Mouse (Mus musculus) limb, embryonic 14.5 days (tissue): ENCODE results near the gene Apba3. TPM values are rescaled to one million over a fixed set of nuclear protein-coding genes. Genes with fewer than 3 reads are reported as not detected.

ENCODE experiments used
- ATAC-seq: fragments of 200-750 bp; cut with Nextera tagmentation; 2 replicates; pipeline ENCODE4 v1.8.0; 2017; ENCODE audit warnings: low read depth, moderate number of reproducible peaks, moderate TSS enrichment; ENCODE audit not compliant: low FRiP score
- DNase-seq: peaks from one replicate; pipeline ENCODE4 v3.0.0-alpha.2; 2015; ENCODE audit warnings: low spot score
- H3K27ac ChIP-seq: fragments of 300-500 bp; sonication (generic); replicated peaks from 2 replicates; pipeline ENCODE4 v1.5.1; 2014; ENCODE audit warnings: low read depth, mild to moderate bottlenecking, low read length, moderate library complexity, mixed read lengths
- H3K27me3 ChIP-seq: fragments of 300-500 bp; sonication (generic); 2 replicates; pipeline ENCODE4 v1.6.1; 2014; ENCODE audit warnings: low read length, mixed read lengths; ENCODE audit not compliant: control insufficient read depth, insufficient read depth
- H3K36me3 ChIP-seq: fragments of 300-500 bp; sonication (generic); 2 replicates; pipeline ENCODE4 v1.6.1; 2014; ENCODE audit warnings: mild to moderate bottlenecking, low read length, moderate library complexity, mixed read lengths; ENCODE audit not compliant: control insufficient read depth, insufficient read depth
- H3K4me1 ChIP-seq: fragments of 300-500 bp; sonication (generic); 2 replicates; pipeline ENCODE4 v1.6.1; 2014; ENCODE audit warnings: antibody characterized with exemption, low read length, mixed read lengths; ENCODE audit not compliant: control insufficient read depth, insufficient read depth
- H3K4me2 ChIP-seq: fragments of 300-500 bp; sonication (generic); replicated peaks from 2 replicates; pipeline ENCODE4 v1.6.1; 2014; ENCODE audit warnings: low read depth, mild to moderate bottlenecking, low read length, moderate library complexity; ENCODE audit not compliant: severe bottlenecking
- H3K4me3 ChIP-seq: fragments of 300-500 bp; sonication (generic); replicated peaks from 2 replicates; pipeline ENCODE4 v1.5.1; 2014; ENCODE audit warnings: low read length
- H3K9ac ChIP-seq: fragments of 300-500 bp; sonication (generic); 2 replicates; pipeline ENCODE4 v1.6.1; 2014; ENCODE audit warnings: mild to moderate bottlenecking, low read depth, low read length, moderate library complexity; ENCODE audit not compliant: severe bottlenecking
- H3K9me3 ChIP-seq: fragments of 300-500 bp; sonication (generic); 2 replicates; pipeline ENCODE4 v1.6.1; 2016; ENCODE audit warnings: low read length; ENCODE audit not compliant: control insufficient read depth
- POLR2A ChIP-seq: fragments of 200-500 bp; IDR thresholded peaks from 2 replicates; pipeline ENCODE4 v1.8.0; 2012; ENCODE audit warnings: inconsistent platforms, mild to moderate bottlenecking, moderate library complexity, borderline replicate concordance; ENCODE audit not compliant: insufficient read depth, insufficient read length; ENCODE audit errors: extremely low read depth
- WGBS: fragments of 180-500 bp; shearing (Covaris S2); extraction: QIAGEN DNeasy Blood & Tissue Kit; methylation state at CpG from one replicate; pipeline ENCODE4 v1.1.7; 2014; 5-methylcytosine and 5-hydroxymethylcytosine counted together
- polyA plus RNA-seq, 2 experiments: library from polyadenylated mRNA; depleted of rRNA in 1 of 2; stranded (reverse) in 1 of 2; unstranded in 1 of 2; fragments of >200 nt; fragmentation: Nextera tagmentation in 1 of 2; extraction: Ambion mirVana in 1 of 2; gene quantifications; 2 replicates each; pipeline versions ENCODE4 v1.2.1 to v1.2.3; 2012 to 2014

Gene Apba3
- polyA plus RNA-seq, 2 experiments = 58.2 to 77.9 TPM

- no peak for ATAC-seq
- 88% methylated on average over 14 of the region's 14 CpGs for WGBS
- Histone ChIP-seq H3K27me3 (no peaks in the 10 kb centered on the region), H3K27ac (no peak overlapping the region), H3K9ac (no peak overlapping the region), H3K4me3 (no peak overlapping the region), H3K4me2 (no peak overlapping the region), H3K4me1 (peaks cover 2% of the 10 kb centered on the region; the same call in 1 of the 2 replicates), H3K9me3 (no peaks in the 10 kb centered on the region), H3K36me3 (0 out of 2 replicates have a peak, but pooled peaks cover 3% of the 10 kb centered on the region)
- no peak for DNase-seq
- no peak for TF ChIP-seq POLR2A
These were observed 33.0 kb downstream of the Apba3 start for GRCm38 (mm10) chr10:81299585-81300351.

DNA sequence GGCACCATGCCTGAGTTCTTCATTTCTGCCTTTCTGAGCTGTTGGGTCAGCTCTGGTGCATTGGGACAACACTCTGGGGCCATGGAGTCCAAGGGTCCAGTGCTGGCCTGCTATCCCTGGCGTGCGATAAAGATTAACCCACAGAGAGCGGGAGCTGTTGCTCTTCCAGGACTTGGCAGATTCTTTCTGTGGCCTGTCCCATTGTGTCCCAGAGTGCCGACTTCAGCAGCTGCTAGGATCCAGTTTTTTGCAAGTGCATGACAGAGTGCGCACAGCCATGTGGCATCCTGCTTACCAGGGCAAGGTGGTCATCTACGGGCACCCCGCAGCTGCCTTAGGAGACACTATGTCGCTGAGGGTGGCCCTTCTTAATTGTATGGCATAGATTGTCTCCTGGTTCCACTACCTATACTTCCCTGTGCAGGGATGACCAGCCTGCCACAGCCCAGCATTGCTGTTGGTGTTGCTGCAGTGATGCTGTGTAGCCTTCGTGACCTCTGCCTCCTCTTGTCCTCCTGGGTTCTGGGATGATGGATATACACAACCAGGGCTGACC, 33.7 kb downstream of the Apba3 start:
- Histone ChIP-seq H3K4me2 (no peak overlapping the region), H3K9me3 (no peaks in the 10 kb centered on the region), H3K4me3 (no peak overlapping the region), H3K4me1 (no peaks in the 10 kb centered on the region), H3K36me3 (peaks cover 4% of the 10 kb centered on the region; the same call in 1 of the 2 replicates), H3K27me3 (no peaks in the 10 kb centered on the region), H3K27ac (no peak overlapping the region), H3K9ac (no peak overlapping the region)
- WGBS = 84% methylated on average over 9 of the region's 9 CpGs
- DNase-seq (no peak), ATAC-seq (no peak)
- TF ChIP-seq POLR2A = no peak

DNA sequence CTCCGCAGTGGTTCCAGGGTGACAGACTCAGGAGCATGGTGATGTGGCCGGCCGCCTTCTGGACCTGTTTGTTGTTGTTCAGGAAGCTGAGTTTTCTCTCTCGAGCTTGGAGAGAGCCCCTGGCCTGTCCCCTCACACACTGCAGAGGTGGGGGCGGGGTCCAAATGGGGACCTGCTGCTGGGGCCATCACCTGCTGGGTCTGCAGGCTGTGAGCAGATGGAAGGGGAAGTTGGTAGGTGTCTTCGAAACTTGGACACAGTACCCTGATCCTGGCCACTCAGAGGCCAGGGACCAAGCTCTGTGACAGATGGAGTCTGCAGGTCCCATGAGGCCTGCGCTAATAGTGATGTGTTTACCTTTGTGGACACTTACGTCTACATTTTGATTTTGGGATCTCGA, 34.6 kb downstream of the Apba3 start:
- ATAC-seq (no peak), DNase-seq (no peak)
- H3K4me3 ChIP-seq = no peak overlapping the region
- H3K27me3 ChIP-seq = no peaks in the 10 kb centered on the region
- no peak for TF ChIP-seq POLR2A
- no peaks in the 10 kb centered on the region for H3K4me1 ChIP-seq
- 83% methylated on average over 9 of the region's 9 CpGs for WGBS
- no peaks in the 10 kb centered on the region for H3K9me3 ChIP-seq
- no peak overlapping the region for H3K9ac ChIP-seq
- H3K27ac ChIP-seq = no peak overlapping the region
- H3K4me2 ChIP-seq = no peak overlapping the region
- H3K36me3 ChIP-seq = peaks cover 12% of the 10 kb centered on the region

- Histone ChIP-seq H3K27me3 (no peaks in the 10 kb centered on the region), H3K9ac (0 out of 2 replicates have a peak overlapping the region, but pooled peaks have one; percentile 12), H3K4me3 (no peak overlapping the region), H3K4me1 (no peaks in the 10 kb centered on the region), H3K9me3 (no peaks in the 10 kb centered on the region), H3K4me2 (no peak overlapping the region), H3K27ac (no peak overlapping the region), H3K36me3 (peaks cover 22% of the 10 kb centered on the region)
- no peak for ATAC-seq
- DNase-seq = no peak
- 71% methylated on average over 4 of the region's 4 CpGs for WGBS
- no peak for TF ChIP-seq POLR2A
These were observed 35.5 kb downstream of the Apba3 start for GRCm38 (mm10) chr10:81302288-81302687.

DNA sequence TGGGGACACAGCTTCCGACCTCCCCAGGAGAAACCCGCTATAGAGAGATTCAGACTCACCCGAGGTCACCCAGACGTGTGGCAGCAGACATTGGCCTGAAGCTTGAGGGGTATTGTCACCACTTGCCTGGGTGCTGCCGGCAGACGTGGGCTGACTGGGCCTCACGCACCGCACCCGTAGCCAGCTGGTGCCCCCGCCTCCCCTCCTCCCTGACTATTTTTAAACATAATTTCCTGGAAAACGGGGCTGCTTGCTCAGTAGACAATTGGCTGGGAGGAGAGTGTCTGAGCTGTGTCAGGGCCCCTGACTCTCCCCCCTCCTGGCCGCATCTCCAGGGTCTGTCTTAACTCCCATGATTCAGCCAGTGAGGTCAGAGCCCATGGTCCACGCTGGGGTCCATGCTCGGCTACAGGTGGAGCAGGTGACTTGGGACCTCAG, 36.0 kb downstream of the Apba3 start:
- Histone ChIP-seq H3K4me2 (no peak overlapping the region), H3K9me3 (no peaks in the 10 kb centered on the region), H3K27ac (no peak overlapping the region), H3K9ac (0 out of 2 replicates have a peak overlapping the region, but pooled peaks have one; percentile 12), H3K36me3 (peaks cover 27% of the 10 kb centered on the region), H3K4me3 (no peak overlapping the region), H3K4me1 (no peaks in the 10 kb centered on the region), H3K27me3 (no peaks in the 10 kb centered on the region)
- TF ChIP-seq POLR2A = no peak
- 70% methylated on average over 14 of the region's 14 CpGs for WGBS
- no peak for DNase-seq
- ATAC-seq = no peak
